Mouse (Mus musculus): Measurements from ENCODE around the gene Slc51a.
"Not testable (repeated sequence)": the region's sequence is repeated elsewhere in the genome, so short reads cannot be mapped to it uniquely, and the experiment has no call there.

The Slc51a gene

DNA sequence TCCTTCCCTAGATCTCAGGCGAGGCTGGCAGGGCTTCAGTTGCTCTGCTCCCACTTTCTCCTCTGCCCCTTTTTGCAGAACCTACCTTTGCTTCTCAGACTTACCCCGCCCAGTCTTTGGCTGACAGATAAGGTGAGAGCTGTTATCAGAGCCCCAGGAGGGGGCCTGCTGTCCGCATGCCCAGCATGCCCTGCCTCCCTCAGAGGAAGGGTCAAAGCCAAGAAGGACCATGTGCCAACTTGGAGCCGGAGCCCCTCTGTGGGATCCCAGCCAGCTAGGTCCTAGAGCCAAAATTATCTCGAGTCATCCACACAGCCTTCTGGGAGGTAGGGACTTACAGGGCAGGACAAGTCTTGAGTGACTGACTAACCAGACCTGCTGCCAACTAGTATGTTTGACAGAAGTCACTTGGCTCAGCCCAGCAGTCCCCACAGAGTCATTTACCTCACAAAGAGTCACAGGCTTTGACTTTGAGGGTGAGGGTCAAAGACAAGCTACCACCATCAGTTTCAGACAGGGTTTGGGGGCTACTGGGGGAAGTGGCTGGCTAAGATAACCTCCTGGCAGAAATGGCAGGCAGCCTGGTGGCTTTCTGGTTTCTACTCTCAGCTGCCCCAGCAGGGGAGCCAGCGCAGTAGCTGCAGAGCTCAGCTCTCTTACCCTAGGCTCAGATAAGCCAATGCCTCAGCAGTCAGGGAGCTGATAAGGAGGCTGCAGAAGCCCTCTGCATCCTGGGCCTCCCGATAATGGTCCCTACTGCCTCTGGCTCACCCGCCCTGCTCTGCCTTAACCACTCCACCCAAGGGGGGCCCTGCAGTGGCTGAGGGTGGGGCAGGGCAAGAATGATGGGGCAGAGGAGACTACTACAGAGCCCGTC is 21.6 kb upstream of the Slc51a start:
- DNase-seq (ENCODE audit: low read depth, low spot score): no peak

DNA sequence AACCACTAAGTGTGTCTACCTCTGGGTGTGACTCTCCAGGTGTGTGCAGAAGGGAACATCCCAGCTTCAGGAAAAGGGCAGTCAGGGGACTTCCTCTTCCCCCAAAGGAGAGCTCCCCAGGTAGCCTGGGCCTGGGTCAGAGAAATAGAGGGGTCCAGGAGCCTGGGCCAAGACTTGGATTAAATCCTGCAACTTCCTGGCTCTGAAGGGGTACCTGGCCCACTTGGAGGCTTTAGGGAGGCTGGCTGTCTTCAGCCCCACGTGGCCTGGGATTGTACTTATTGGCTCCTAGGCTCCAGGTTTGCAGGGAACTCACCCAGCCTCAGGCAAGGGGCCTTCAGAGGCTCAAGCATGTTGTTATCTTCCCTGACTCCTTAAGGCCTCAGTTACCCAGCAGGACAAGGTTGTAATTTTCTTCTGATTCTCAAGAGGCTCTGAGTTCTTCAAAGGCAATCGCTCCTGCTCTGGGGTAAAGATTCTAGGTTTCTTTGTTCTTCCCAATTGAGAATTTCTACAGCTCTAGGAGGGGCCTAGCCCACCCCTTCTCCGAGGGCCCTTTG is 20.9 kb upstream of the Slc51a start:
- no peak for DNase-seq (ENCODE audit: low read depth, low spot score)

- DNase-seq (ENCODE audit: low read depth, low spot score): no peak
These were observed 20.4 kb upstream of the Slc51a start for GRCm38 (mm10) chr16:32508035-32508434.

DNA sequence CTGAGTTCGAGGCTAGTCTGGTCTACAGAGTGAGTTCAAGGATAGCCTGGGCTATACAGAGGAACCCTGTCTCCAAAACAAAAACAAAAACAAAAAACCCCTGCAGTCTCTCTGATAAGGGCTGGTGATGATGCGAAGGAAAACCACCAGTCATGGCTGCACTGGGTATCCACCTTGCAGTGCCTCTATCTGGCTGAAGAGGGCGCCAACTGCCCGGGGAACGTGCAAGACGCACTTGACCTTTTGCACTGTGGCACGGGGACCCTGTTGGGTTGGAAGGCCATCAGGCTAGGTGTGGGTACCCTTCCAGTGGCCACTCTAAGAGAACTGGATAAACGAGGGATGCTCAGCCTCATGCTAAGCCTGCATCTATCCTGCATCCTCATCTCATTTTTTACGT is 19.7 kb upstream of the Slc51a start:
- peak; percentile 53 for DNase-seq (ENCODE audit: low read depth, low spot score)

- DNase-seq (ENCODE audit: low read depth, low spot score): no peak
These were observed 19.2 kb upstream of the Slc51a start for GRCm38 (mm10) chr16:32506868-32507267.

DNA sequence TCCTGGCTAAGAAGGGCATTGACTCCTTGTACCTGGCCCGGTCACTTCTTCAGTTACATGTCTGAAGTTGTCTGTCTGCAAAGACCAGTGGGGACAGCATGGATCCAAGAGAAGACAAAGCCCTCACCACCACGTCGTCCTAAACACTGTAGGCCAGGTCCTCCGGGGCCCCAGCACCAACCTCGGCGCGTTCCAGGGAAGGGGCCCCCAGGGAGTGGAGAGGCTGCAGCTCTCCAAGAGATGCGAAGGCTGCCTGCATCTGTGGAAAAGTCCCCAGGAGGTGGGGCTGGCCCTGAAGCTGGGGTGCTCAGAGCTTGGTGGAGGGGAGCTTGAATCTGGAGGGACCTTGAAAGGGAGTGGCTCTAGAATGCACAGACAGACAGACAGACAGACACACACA is 18.6 kb upstream of the Slc51a start:
- DNase-seq (ENCODE audit: low read depth, low spot score): no peak

DNA sequence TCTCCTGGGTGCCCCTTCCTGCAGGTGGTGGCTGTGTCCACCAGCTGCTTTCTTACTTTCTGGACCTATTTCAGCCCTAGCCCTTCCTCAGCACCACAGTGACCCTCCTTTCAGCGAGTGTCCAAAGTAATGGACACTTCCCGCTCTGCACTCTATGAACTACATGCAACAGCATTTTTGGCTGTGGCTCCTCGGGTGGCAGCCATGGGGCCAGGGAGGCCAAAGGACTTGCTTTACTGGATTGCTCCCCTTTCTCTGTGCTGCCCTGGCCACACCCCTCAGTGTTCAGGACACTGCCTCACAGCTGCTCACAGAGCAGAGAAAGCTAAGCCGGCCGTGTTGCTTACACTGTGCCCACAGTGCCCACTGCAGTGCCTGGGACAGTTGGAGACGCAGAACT is 16.0 kb upstream of the Slc51a start:
- DNase-seq (ENCODE audit: low read depth, low spot score): no peak

- DNase-seq (ENCODE audit: low read depth, low spot score): no peak
These were observed 15.1 kb upstream of the Slc51a start for GRCm38 (mm10) chr16:32502621-32503335.

DNA sequence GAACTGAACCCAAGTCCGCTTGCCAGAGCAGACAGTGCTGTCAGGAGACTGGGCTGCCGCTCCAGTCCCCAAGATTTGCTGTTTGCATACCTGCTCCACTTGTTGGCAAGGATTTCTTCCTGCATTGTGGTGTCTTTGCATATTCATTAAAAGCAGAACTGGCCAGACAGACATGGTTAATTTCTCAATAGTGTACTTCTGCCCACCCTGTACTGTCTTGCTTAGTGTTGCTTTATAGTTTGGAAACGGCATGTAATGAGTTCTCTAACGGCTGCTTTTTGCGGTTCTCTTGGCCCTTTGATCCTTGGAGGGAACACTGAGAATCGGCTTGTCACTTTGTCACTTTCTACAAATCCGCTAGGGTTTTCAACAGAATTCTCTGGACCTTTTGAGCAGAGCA is 13.8 kb upstream of the Slc51a start:
- no peak for DNase-seq (ENCODE audit: low read depth, low spot score)

DNA sequence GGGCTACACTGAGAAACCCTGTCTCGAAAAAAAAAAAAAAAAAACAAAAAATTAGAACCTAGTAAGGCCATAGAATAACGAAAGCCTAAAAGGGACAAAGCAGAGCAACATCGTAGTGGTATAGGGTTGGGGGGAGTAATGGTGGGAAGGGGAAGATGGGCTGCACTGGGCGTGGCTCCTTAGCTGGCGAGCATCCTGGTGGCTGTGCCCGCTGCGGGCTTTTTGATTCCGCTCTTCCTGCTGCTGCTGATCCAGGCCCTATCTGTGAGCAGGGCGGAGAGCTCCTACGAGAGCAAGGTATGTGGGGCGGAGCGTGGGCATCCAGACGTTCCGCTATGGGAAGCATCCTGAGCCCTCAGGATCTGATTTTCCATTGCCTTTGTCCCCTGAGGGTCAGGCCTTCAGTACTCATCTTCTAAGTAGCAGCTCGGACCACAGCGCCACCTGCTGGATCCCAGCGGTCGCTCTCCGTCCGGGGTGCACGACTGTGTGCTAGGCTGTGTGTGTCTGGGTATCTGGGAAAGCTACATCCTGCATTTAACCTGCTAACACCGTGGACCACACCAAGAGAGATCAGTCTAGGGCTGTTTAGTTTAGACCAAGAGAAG is 11.9 kb upstream of the Slc51a start:
- peak; percentile 94 for DNase-seq (ENCODE audit: low read depth, low spot score)

- DNase-seq (ENCODE audit: low read depth, low spot score): no peak
These were observed 11.3 kb upstream of the Slc51a start for GRCm38 (mm10) chr16:32498996-32499395.

- no peak for DNase-seq (ENCODE audit: low read depth, low spot score)
These were observed 8.3 kb upstream of the Slc51a start, which contains the start of gene Zdhhc19 for GRCm38 (mm10) chr16:32495965-32496364. TSS of gene Zdhhc19 (plus strand) at chr16:32496265.

- DNase-seq (ENCODE audit: low read depth, low spot score): not testable (repeated sequence)
These were observed 6.7 kb upstream of the Slc51a start for GRCm38 (mm10) chr16:32494371-32494770.

DNA sequence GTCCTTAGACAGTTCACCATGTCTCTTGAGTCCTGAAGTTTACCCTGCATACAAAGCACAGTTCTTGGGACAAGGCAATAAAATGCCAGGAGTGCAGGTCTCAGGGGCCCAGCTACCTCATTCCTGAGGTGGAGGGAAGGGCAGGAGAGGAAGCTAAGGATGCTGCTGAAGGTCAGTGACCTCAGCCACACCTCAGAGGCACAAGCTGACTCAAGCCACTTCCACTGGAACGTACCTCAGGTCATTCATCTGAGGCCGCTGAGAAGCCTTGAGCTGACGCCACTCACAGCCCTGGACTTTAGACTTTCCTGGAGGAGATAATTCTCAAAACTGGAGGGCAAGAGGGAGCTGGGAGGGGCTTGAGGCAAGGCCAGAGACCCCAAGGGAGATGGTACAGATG is 1.3 kb upstream of the Slc51a start:
- DNase-seq (ENCODE audit: low read depth, low spot score): no peak

- DNase-seq (ENCODE audit: low read depth, low spot score): no peak
These were observed 1.6 kb downstream of the Slc51a start for GRCm38 (mm10) chr16:32486046-32486445.

DNA sequence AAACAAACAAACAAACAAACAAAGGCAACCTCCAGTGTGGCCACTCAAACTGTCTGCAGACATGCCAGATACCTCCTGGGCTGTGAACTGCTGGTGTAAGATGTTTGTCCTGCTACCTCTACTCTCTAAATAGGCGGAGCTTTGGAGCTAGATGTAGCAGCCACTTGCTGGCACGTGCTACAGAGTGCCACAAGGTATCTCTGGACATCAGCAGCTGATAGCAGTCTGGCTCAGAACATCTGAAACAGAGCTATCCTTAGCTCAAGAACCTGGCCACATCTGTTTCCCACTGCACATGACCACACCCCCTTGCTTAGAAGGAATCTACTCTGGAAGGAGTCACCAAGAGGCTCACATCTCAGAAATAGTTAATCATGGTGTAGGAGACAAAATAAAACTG is 2.5 kb downstream of the Slc51a start:
- no peak for DNase-seq (ENCODE audit: low read depth, low spot score)

GRCm38 (mm10) chr16:32484431-32484871 is 3.2 kb downstream of the Slc51a start:
- peak; percentile 45 for DNase-seq (ENCODE audit: low read depth, low spot score)

DNA sequence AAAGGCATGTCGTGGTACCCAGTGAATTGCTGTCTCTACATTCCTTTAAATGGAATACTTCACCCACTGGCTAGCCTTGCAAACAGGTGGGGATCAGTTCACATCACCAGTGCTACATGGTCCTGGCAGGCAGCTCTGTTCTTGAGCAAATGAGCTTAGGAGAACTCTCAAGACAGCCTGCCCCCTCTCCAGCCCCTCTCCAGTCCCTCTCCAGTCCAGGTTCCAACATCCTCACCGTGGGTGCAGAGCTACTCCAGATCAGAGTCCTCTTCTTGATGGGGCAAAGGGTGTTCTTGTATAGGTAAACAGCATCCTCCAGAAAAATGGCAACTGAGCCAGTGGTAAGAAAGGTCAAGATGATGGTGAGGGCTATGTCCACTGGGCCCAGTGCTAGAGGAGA is 8.3 kb downstream of the Slc51a start:
- DNase-seq (ENCODE audit: low read depth, low spot score): no peak

DNA sequence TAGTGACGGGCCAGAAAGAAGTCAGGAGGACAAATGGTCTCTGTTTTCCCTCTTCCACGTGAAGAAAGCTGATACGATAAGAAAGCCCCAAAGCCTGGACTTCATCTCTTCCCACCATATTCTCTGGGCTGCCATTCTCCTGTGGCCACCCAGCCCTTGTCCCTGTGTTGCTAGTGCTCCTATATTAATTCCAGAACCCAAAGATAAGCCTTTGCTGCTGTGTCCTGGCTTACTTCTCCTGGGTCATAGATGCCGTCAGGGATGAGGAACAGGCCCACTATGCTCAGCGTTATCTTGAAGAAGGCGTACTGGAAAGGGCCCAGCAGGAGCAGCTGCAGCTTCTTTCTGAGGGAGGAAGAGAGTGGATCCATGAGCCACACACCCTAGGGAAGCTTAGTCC is 10.4 kb downstream of the Slc51a start:
- no peak for DNase-seq (ENCODE audit: low read depth, low spot score)

- peak; percentile 45 for DNase-seq (ENCODE audit: low read depth, low spot score)
These were observed 15.2 kb downstream of the Slc51a start for GRCm38 (mm10) chr16:32472276-32473015.

GRCm38 (mm10) chr16:32469404-32470105 is 18.1 kb downstream of the Slc51a start:
- no peak for DNase-seq (ENCODE audit: low read depth, low spot score)
